Mouse (Mus musculus): Measurements from ENCODE around the gene Atp4b.

DNA sequence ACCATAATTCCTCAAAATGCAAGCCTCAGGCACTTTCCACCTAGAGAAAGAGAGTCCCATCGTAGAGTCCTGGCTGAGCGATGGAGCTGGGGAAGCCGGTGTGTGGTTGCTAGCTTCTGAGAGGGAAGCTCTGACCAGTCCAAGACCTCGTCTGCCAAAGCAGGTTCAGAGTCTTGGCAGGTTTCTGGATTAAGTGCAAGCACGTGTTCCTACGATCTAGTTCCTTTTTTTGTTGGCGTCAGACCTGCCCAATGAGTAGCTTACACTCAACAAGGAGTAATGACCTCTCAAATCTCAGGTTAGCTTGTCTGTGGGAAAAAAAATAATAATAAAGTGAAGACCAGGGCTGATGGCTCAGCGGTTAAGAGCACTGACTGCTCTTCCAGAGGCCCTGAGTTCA lies 8.9 kb downstream of the Atp4b start:
- no peak for TF ChIP-seq TAL1 (IDR thresholded peaks at IDR 0.05; ENCODE audit: low read length)
- no peak for TF ChIP-seq GATA1 (IDR thresholded peaks at IDR 0.05; ENCODE audit: low read length)

Measured in erythroblast, embryonic 14.5 days (primary cell).